Mouse (Mus musculus): ENCODE data around the gene P2rx4. TPM values are rescaled to one million over a fixed set of nuclear protein-coding genes. Genes with fewer than 3 reads are reported as not detected.

Gene P2rx4
- polyA plus RNA-seq (2012; rRNA removed), result 26.7 and 29.5 TPM in 2 replicates

GRCm38 (mm10) chr5:122707276-122708181 lies at the start of gene P2rx4:
Gene P2rx4 (plus strand): TSS chr5:122707544.

Other genes with a start within 250 kb of the P2rx4 start
- gene Atp2a2, start 205.3 kb upstream of the P2rx4 start, polyA plus RNA-seq (2012; rRNA removed), result 38.9 and 42.4 TPM in 2 replicates
- gene Ift81, start 93.0 kb upstream of the P2rx4 start, polyA plus RNA-seq (2012; rRNA removed), result 0.31 and 0.62 TPM in 2 replicates
- gene P2rx7, start 63.6 kb upstream of the P2rx4 start, polyA plus RNA-seq (2012; rRNA removed), result 5.0 and 7.4 TPM in 2 replicates
- gene Camkk2, start 71.9 kb downstream of the P2rx4 start, polyA plus RNA-seq (2012; rRNA removed), result 17.1 and 17.3 TPM in 2 replicates
- gene Anapc5, start 113.8 kb downstream of the P2rx4 start, polyA plus RNA-seq (2012; rRNA removed), result 78.5 and 82.0 TPM in 2 replicates
- gene Rnf34, start 142.5 kb downstream of the P2rx4 start, polyA plus RNA-seq (2012; rRNA removed), result 1.8 and 2.5 TPM in 2 replicates